Mouse (Mus musculus) heart, postnatal 14 days (tissue): ENCODE data around the gene Ahdc1. TPM values are rescaled to one million over a fixed set of nuclear protein-coding genes. Genes with fewer than 3 reads are reported as not detected.
A peak's percentile ranks its signal among the peaks of the same experiment; 100 is the strongest.

Experiments
- DNase-seq, 2 experiments: peaks; one replicate each; pipeline ENCODE4 v3.0.0; 2021 to 2022
- intact Hi-C: fragments of 180-260 bp; cut with DNase I; formaldehyde crosslinking; loops from one replicate; pipeline ENCODE4 v1.15.1; 2025
- total RNA-seq, 2 experiments: library from RNA; stranded (reverse); gene quantifications; 2 replicates each; pipeline ENCODE4 v1.2.3; 2021

The Ahdc1 gene
- total RNA-seq, 2 experiments from 2014 or later: 55.2 to 59.1 TPM

GRCm38 (mm10) chr4:133035446-133035845, 24.4 kb downstream of the Ahdc1 start:
- intact Hi-C loops: loop anchor here (2.0 kb wide), 1 partner anchor 15 kb away; no protein-coding TSS in a partner anchor
- no peak for DNase-seq

GRCm38 (mm10) chr4:133035946-133036345, 24.9 kb downstream of the Ahdc1 start:
- intact Hi-C loops: loop anchor here (2.0 kb wide), 1 partner anchor 15 kb away; no protein-coding TSS in a partner anchor
- no peak for DNase-seq

- intact Hi-C loops: no loop called here
- DNase-seq: no peak
Measured at GRCm38 (mm10) chr4:133037293-133037692, 26.2 kb downstream of the Ahdc1 start.

- no peak for DNase-seq
- intact Hi-C loops: no loop called here
Measured at GRCm38 (mm10) chr4:133037798-133038197, 26.7 kb downstream of the Ahdc1 start.

GRCm38 (mm10) chr4:133038521-133039115, 27.6 kb downstream of the Ahdc1 start:
- peak; percentile 79 to 83 for DNase-seq

GRCm38 (mm10) chr4:133039116-133039819, 28.2 kb downstream of the Ahdc1 start:
- peak in 1 of 2 experiments; percentile 76 for DNase-seq
- intact Hi-C loops: no loop called here

More at GRCm38 (mm10) chr4:133038521-133039115, 27.6 kb downstream of the Ahdc1 start:
- intact Hi-C loops: no loop called here

GRCm38 (mm10) chr4:133039832-133040231, 28.8 kb downstream of the Ahdc1 start:
- intact Hi-C loops: loop anchor here (2.0 kb wide), 1 partner anchor 15 kb away; no protein-coding TSS in a partner anchor
- DNase-seq: no peak

GRCm38 (mm10) chr4:133040241-133040904, 29.3 kb downstream of the Ahdc1 start:
- DNase-seq: no peak
- intact Hi-C loops: loop anchor here (2.0 kb wide), 1 partner anchor 14 kb away; no protein-coding TSS in a partner anchor

GRCm38 (mm10) chr4:133042244-133042643, 31.2 kb downstream of the Ahdc1 start:
- intact Hi-C loops: no loop called here
- DNase-seq: no peak

GRCm38 (mm10) chr4:133042651-133043635, 31.9 kb downstream of the Ahdc1 start:
- DNase-seq: no peak
- intact Hi-C loops: no loop called here

- DNase-seq: peak; percentile 69 to 79
- intact Hi-C loops: no loop called here
Measured at GRCm38 (mm10) chr4:133043798-133044646, 33.0 kb downstream of the Ahdc1 start.

- no peak for DNase-seq
- intact Hi-C loops: no loop called here
Measured at GRCm38 (mm10) chr4:133044647-133045094, 33.6 kb downstream of the Ahdc1 start.

- no peak for DNase-seq
- intact Hi-C loops: no loop called here
Measured at GRCm38 (mm10) chr4:133045771-133046474, 34.9 kb downstream of the Ahdc1 start.

- intact Hi-C loops: no loop called here
- no peak for DNase-seq
Measured at GRCm38 (mm10) chr4:133046691-133047352, 35.8 kb downstream of the Ahdc1 start.

GRCm38 (mm10) chr4:133047353-133048105, 36.5 kb downstream of the Ahdc1 start:
- intact Hi-C loops: no loop called here
- DNase-seq: no peak

- intact Hi-C loops: no loop called here
- peak in 1 of 2 experiments; percentile 68 for DNase-seq
Measured at GRCm38 (mm10) chr4:133049071-133049920, 38.2 kb downstream of the Ahdc1 start.
